Mouse (Mus musculus): ENCODE data around the gene Mrpl37.

The Mrpl37 gene

GRCm38 (mm10) chr4:107019027-107019426 lies 47.6 kb downstream of the Mrpl37 start:
- no peak for DNase-seq (ENCODE audit: low spot score in 2 of 2)

- DNase-seq (ENCODE audit: low spot score in 2 of 2), result peak; percentile 37 to 48
Observed at GRCm38 (mm10) chr4:107018521-107018920, 48.1 kb downstream of the Mrpl37 start.

GRCm38 (mm10) chr4:107017257-107017656 lies 49.4 kb downstream of the Mrpl37 start:
- DNase-seq (ENCODE audit: low spot score in 2 of 2), result no peak

- DNase-seq (ENCODE audit: low spot score in 2 of 2), result peak; percentile 31 to 44
Observed at GRCm38 (mm10) chr4:107015971-107016511, 50.6 kb downstream of the Mrpl37 start.

GRCm38 (mm10) chr4:107013817-107014260 lies 52.8 kb downstream of the Mrpl37 start:
- DNase-seq (ENCODE audit: low spot score in 2 of 2), result no peak

- peak; percentile 53 to 62 for DNase-seq (ENCODE audit: low spot score in 2 of 2)
Observed at GRCm38 (mm10) chr4:107013119-107013816, 53.4 kb downstream of the Mrpl37 start.

- peak; percentile 67 to 73 for DNase-seq (ENCODE audit: low spot score in 2 of 2)
Observed at GRCm38 (mm10) chr4:107012574-107012973, 54.1 kb downstream of the Mrpl37 start.

- no peak for DNase-seq (ENCODE audit: low spot score in 2 of 2)
Observed at GRCm38 (mm10) chr4:107012005-107012478, 54.6 kb downstream of the Mrpl37 start.

GRCm38 (mm10) chr4:107011325-107012004 lies 55.2 kb downstream of the Mrpl37 start:
- no peak for DNase-seq (ENCODE audit: low spot score in 2 of 2)

GRCm38 (mm10) chr4:107009548-107009947 lies 57.1 kb downstream of the Mrpl37 start:
- DNase-seq (ENCODE audit: low spot score in 2 of 2), result no peak

- DNase-seq (ENCODE audit: low spot score in 2 of 2), result no peak
Observed at GRCm38 (mm10) chr4:107008161-107008560, 58.5 kb downstream of the Mrpl37 start.

GRCm38 (mm10) chr4:107007359-107007758 lies 59.3 kb downstream of the Mrpl37 start:
- no peak for DNase-seq (ENCODE audit: low spot score in 2 of 2)

- no peak for DNase-seq (ENCODE audit: low spot score in 2 of 2)
Observed at GRCm38 (mm10) chr4:107006807-107007206, 59.9 kb downstream of the Mrpl37 start.

- DNase-seq (ENCODE audit: low spot score in 2 of 2), result no peak
Observed at GRCm38 (mm10) chr4:107006229-107006628, 60.4 kb downstream of the Mrpl37 start.
